Mouse (Mus musculus) testis, postnatal 10 days (tissue): ENCODE measurements around the gene Gm20661.

Experiments used
- DNase-seq: peaks from one replicate; pipeline ENCODE4 v3.0.0; 2021; ENCODE audit warnings: low spot score

Gm20661 gene

DNA sequence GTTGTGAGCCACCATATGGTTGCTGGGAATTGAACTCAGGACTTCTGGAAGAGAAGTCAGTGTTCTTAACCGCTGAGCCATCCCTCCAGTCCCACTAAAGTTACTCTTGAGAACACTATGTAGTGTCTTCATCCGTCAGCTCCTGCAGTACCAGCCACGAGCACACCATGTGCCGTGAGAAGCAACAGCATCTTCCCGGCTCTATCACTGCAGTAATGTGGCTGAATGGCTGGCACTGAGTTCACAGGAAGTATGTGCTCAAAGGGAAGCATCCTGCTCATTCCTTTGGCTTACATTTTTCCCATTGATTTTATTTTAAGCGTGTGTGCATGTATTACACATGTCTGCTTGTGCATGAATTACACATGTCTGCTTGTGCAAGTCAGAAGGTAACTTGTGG is 15.4 kb upstream of the Gm20661 start:
- DNase-seq = no peak

DNA sequence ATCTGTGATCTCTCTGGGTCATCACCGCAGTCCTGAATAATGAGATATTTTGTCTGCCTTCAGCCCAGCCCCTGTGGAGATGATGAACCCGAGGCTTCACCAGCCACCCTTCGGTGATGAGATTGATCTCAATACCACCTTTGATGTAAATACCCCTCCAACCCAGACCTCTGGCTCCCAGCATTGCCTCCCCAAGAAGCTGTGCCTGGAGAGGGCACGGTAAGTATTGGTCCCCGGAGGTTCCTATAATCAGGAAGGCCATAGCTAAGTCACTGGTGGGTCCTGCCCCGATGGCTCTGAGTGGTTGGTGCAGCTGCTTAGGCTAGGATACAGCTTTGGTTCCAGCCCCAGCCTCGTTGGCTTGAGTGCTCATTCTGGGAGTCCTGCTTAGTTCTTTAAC is 14.3 kb upstream of the Gm20661 start:
- DNase-seq = no peak

DNA sequence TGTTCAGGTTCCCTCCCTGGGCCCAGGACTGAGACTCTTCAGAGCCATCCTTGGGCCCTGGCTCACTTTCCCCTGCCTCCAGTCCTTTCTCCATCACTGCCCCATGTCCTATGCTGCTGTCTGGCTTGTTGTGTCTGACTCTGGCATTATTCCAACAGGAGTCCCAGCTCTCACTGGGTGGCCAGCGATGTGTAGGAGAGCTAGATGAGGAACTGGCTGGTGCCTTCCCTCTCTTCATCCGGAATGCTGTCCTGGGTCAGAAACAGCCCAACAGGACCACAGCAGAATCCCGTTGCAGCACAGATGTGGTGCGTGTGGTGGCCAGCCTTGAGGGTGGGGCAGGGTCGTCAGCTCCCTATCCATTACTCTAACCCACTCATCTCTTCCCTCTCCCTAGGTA is 12.5 kb upstream of the Gm20661 start:
- DNase-seq = no peak

GRCm38 (mm10) chr9:107971690-107972541 is 10.9 kb upstream of the Gm20661 start:
- DNase-seq = no peak

DNA sequence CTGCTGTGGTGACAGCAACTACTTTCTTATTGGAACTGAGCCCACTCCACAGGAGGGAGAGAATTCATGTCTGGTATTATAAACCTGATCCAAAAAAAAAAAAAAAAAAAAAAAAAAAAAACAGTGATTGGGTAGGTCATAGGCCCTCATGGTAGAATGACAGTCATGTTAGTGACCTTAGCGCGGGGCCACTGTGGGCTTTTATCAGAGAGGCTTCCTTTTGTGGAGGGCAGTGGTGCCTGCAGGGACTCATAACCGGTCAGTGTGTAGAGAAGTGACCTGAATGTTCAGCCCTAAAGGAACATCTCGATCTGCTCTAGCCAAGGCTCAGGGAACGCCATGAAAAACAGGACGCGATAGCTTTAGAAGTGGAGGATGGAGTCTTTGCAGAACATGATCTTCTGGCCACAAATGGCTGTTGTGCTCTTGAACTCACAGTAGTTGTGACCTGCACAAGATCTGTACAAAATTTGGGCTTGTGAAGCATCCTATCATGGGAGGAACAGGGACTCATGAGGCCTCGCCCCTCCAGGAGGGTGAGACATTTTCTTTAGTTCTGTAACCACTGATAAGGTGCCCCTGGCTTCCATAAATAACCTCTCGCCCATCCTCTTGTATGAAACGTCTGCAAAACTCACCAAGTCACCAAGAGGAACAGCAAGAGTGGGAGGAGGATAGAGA is 8.2 kb upstream of the Gm20661 start:
- DNase-seq = no peak

GRCm38 (mm10) chr9:107975399-107976386 is 7.2 kb upstream of the Gm20661 start, which contains the start of gene Uba7:
TSS of gene Uba7 (plus strand) at chr9:107975505.
- DNase-seq = no peak

GRCm38 (mm10) chr9:107978815-107979214 is 4.0 kb upstream of the Gm20661 start:
- no peak for DNase-seq

GRCm38 (mm10) chr9:107981684-107982605 is 913 bp upstream of the Gm20661 start:
- DNase-seq = no peak

- DNase-seq = peak; percentile 85
Measured at GRCm38 (mm10) chr9:107983421-107983890, 598 bp downstream of the Gm20661 start.

- no peak for DNase-seq
Measured at GRCm38 (mm10) chr9:107984052-107984753, 1.3 kb downstream of the Gm20661 start.

GRCm38 (mm10) chr9:107984754-107985055 is 1.8 kb downstream of the Gm20661 start:
- no peak for DNase-seq

DNA sequence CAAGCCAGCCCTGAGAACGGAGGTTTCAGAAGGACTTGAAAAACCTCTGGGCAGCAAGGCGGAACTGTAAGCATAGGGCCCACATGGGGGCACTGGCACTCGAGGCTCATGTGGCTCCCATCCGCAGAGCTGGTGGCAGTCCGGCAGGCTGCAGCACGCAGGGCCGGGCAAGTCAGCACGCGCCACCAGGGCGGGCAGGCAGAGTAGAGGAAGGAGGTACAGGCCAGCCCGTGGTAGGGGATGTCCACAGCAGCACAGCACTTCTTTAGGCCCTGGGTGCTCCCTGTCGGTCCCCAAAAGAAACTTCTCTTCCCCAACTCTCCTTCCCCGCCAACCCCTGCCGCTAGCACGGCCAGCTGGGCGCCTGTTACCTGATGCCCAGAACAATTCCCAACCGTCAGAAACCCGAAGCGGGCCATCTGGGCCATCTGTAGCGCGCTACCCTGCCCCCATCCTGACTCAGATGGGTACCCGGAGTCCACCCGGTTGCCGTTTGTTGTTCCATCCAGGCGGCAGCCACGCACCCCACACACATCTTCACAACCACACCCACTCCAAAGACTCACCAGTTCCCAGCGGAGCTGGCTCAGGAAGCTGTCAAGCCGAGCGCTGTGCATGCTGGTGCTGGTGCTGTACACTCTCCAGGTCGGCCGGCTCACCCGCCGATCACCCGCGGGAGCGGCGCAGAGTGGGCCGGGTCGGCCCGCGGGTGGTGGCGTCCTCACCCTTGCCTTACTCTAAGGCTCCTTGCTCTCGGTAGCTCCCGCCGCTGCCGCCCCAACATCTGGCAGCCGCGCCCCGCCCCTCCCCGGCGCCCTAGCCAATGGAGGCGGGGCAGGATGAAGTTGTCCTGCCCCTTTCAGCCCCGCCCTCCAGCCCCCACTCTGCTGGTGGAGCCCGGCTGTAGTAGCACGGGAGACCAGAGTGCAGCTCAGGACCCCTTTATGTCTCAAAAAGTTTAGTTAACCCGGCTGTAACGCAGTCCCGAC is 2.6 kb downstream of the Gm20661 start, which contains the start of gene Inka1:
Gene Inka1, minus strand, starts transcription at position 749 of the 989 bp plus-strand sequence.
- DNase-seq = peak; percentile 95

- DNase-seq = peak; percentile 84
Measured at GRCm38 (mm10) chr9:107986376-107986775, 3.5 kb downstream of the Gm20661 start.

- DNase-seq = no peak
Measured at GRCm38 (mm10) chr9:107987950-107988349, 5.1 kb downstream of the Gm20661 start.

DNA sequence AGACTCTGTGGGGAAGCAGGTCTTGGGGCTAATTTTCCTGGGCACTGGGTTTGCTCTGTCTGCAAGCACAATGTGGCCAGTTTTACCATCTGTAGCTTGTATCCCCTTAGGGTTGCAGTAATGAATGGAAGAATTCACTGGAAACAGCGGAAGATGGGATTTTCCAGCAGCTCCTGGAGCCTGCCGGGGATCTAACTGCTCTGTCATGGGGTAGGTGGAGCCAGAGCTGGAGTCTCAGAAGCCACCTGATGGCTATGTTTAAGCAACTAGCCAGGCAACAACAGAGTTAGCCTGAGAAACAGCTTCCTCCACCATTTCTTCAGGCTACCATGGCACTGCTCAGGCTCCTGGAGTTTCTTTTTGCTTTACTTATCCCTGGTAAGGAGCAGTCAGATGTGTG is 9.3 kb downstream of the Gm20661 start, which contains the start of gene Cdhr4:
Gene Cdhr4, plus strand, starts transcription at position 301 of the 400 bp plus-strand sequence.
- no peak for DNase-seq

DNA sequence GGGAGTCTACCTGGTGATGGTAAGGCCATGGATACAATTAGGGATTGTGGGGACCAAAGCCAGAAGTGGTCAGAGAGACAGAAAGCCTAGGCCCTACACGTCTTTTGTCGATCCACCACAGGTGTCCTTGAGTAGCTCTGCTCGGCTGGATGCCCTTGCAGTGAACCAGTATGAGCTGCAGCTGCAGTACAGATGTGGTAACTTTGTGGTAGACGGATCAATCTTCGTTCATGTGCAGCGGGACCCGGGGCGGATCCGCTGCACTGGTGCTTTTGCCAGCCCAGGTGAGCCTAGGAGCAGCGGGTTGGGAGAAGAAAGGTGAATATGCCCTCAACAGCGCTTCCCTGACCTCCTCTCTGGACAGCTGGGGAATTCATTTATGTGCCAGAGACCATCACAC is 10.2 kb downstream of the Gm20661 start:
- DNase-seq = no peak

- DNase-seq = no peak
Measured at GRCm38 (mm10) chr9:107994464-107994863, 11.6 kb downstream of the Gm20661 start.

DNA sequence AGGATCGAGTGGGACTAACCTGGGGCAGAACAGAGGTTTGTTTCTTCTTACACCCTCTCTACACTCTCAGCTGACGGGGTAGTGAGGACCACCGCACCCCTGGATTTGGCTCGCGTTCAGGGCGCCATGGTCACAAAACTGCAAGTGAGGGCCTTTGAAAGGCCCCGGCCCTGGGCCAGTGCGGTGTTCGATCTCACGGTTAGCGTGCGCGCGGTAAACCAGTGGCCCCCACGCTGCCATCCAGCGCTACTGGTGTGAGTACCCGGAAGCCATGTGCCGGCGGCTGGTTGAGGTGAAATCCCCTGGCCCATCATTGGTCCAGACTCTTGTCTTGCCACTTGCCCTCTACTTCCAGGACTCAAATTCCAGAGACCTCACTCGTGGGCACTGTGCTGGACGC is 12.7 kb downstream of the Gm20661 start:
- DNase-seq = no peak

DNA sequence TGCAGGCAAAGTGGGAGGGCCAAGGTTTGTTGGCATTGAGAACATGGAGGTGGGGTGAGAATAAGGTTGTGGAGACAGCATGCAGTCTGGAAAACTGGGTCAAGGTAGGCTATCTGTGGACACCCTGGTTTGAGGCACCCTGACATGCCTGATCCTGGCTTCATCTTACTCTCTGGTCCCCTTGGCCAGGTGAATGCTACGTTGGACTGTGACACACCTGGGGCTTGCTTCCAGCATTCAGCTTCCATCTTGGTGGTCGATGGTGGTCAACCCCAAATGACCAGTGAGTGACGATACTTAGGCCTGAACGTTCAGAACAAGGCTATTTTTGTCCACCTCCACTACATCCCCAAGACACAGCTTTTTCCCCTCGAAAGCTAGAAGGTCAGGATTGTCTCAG is 13.2 kb downstream of the Gm20661 start, which contains the start of gene Gm20662:
Gene Gm20662, plus strand, starts transcription at position 301 of the 400 bp plus-strand sequence.
- no peak for DNase-seq
